Mouse (Mus musculus) C2C12 (cell line): Measurements from ENCODE around the gene Taok1. TPM values are rescaled to one million over a fixed set of nuclear protein-coding genes. Genes with fewer than 3 reads are reported as not detected.
"Not testable (repeated sequence)": the region's sequence is repeated elsewhere in the genome, so short reads cannot be mapped to it uniquely, and the experiment has no call there.

Source experiments
- H3K27me3 ChIP-seq: one replicate; pipeline ENCODE4 v1.6.1; 2011; ENCODE audit not compliant: control insufficient read depth, insufficient read depth, insufficient read length
- H3K36me3 ChIP-seq: one replicate; pipeline ENCODE4 v1.6.1; 2011; ENCODE audit not compliant: control insufficient read depth, insufficient read depth
- H3K4me3 ChIP-seq: one replicate; pipeline ENCODE4 v1.5.1; 2011; ENCODE audit warnings: mild to moderate bottlenecking, control low read depth; ENCODE audit not compliant: poor library complexity, insufficient read depth, severe bottlenecking
- H3K79me2 ChIP-seq: one replicate; pipeline ENCODE4 v1.6.1; 2011; ENCODE audit not compliant: control insufficient read depth, insufficient read depth
- H3K79me3 ChIP-seq: one replicate; pipeline ENCODE4 v1.6.1; 2011; ENCODE audit warnings: low read depth, control low read depth
- H3ac ChIP-seq: one replicate; pipeline ENCODE3; 2011; ENCODE audit warnings: low read depth; ENCODE audit not compliant: control insufficient read depth, insufficient read length
- CEBPB ChIP-seq: IDR thresholded peaks from one replicate; pipeline ENCODE4 v1.6.1; 2011; ENCODE audit warnings: low read depth, mild to moderate bottlenecking, control low read depth, moderate library complexity
- CTCF ChIP-seq: IDR thresholded peaks from one replicate; pipeline ENCODE4 v1.5.1; 2011; ENCODE audit not compliant: control insufficient read depth, insufficient read depth, insufficient read length
- FOSL1 ChIP-seq: IDR thresholded peaks from one replicate; pipeline ENCODE4 v1.8.0; 2011; ENCODE audit warnings: mild to moderate bottlenecking, low read length; ENCODE audit not compliant: poor library complexity, insufficient read depth, severe bottlenecking
- MAX ChIP-seq: IDR thresholded peaks from one replicate; pipeline ENCODE4 v1.6.1; 2011; ENCODE audit warnings: mild to moderate bottlenecking, control low read depth
- MYOD1 ChIP-seq: IDR thresholded peaks from one replicate; pipeline ENCODE4 v1.6.1; 2011; ENCODE audit warnings: low read depth; ENCODE audit not compliant: control insufficient read depth, insufficient read length
- MYOG ChIP-seq: IDR thresholded peaks from one replicate; pipeline ENCODE4 v1.6.1; 2011; ENCODE audit not compliant: control insufficient read depth, insufficient read length; ENCODE audit errors: extremely low read depth
- USF1 ChIP-seq: IDR thresholded peaks from one replicate; pipeline ENCODE4 v1.6.1; 2011; ENCODE audit warnings: low read depth, mild to moderate bottlenecking, control low read depth, moderate library complexity
- polyA plus RNA-seq: library from polyadenylated mRNA; unstranded; fragments of >200 nt; fragmentation: generic; extraction: Trizol; gene quantifications from one replicate; pipeline ENCODE4 v1.2.1, GENCODE M21; 2012; ENCODE audit warnings: missing spikeins

The Taok1 gene
- polyA plus RNA-seq, 1 experiment, result 5.1 TPM

GRCm38 (mm10) chr11:77529644-77530043, 78.0 kb downstream of the Taok1 start:
- Histone ChIP-seq H3K79me3 (no peaks in the 10 kb centered on the region), H3K36me3 (peaks cover 32% of the 10 kb centered on the region), H3ac (no peak overlapping the region), H3K27me3 (no peaks in the 10 kb centered on the region), H3K79me2 (no peaks in the 10 kb centered on the region), H3K4me3 (no peak overlapping the region)
- TF ChIP-seq MYOG (no peak), USF1 (no peak), MAX (no peak), CEBPB (no peak), FOSL1 (no peak), CTCF (no peak), MYOD1 (no peak)

GRCm38 (mm10) chr11:77528420-77528819, 79.2 kb downstream of the Taok1 start:
- not testable (repeated sequence) for H3K4me3 ChIP-seq, H3ac ChIP-seq, H3K79me3 ChIP-seq, H3K27me3 ChIP-seq, H3K79me2 ChIP-seq
- peaks cover 27% of the 10 kb centered on the region for H3K36me3 ChIP-seq

- H3K79me3 ChIP-seq, result no peaks in the 10 kb centered on the region
- H3ac ChIP-seq, result no peak overlapping the region
- H3K27me3 ChIP-seq, result no peaks in the 10 kb centered on the region
- no peak overlapping the region for H3K4me3 ChIP-seq
- H3K79me2 ChIP-seq, result no peaks in the 10 kb centered on the region
- peaks cover 12% of the 10 kb centered on the region for H3K36me3 ChIP-seq
- TF ChIP-seq FOSL1 (no peak), MAX (peak; percentile 55)
Measured at GRCm38 (mm10) chr11:77525804-77526486, 81.7 kb downstream of the Taok1 start.

- no peaks in the 10 kb centered on the region for H3K79me2 ChIP-seq
- H3K36me3 ChIP-seq, result no peaks in the 10 kb centered on the region
- no peak overlapping the region for H3K4me3 ChIP-seq
- no peak for TF ChIP-seq USF1
- no peak for TF ChIP-seq MYOG
- no peak for TF ChIP-seq FOSL1
- TF ChIP-seq CEBPB, result no peak
- TF ChIP-seq MAX, result no peak
- no peak for TF ChIP-seq MYOD1
- no peak for TF ChIP-seq CTCF
- H3K27me3 ChIP-seq, result no peaks in the 10 kb centered on the region
- no peak overlapping the region for H3ac ChIP-seq
- H3K79me3 ChIP-seq, result no peaks in the 10 kb centered on the region
Measured at GRCm38 (mm10) chr11:77520601-77521529, 86.8 kb downstream of the Taok1 start.

- Histone ChIP-seq H3K4me3 (no peak within 1 kb of the TSS), H3K79me2 (no peaks in the 10 kb centered on the region), H3K36me3 (no peaks in the 10 kb centered on the region), H3K79me3 (no peaks in the 10 kb centered on the region), H3ac (no peak within 1 kb of the TSS), H3K27me3 (no peaks in the 10 kb centered on the region)
- TF ChIP-seq CEBPB, result no peak
- no peak for TF ChIP-seq MYOG
- no peak for TF ChIP-seq CTCF
- TF ChIP-seq MYOD1, result no peak
- no peak for TF ChIP-seq USF1
- no peak for TF ChIP-seq MAX
- TF ChIP-seq FOSL1, result no peak
Measured at GRCm38 (mm10) chr11:77519043-77519442, 88.6 kb downstream of the Taok1 start, which contains the start of gene Gm10392. Gene Gm10392 (minus strand): TSS chr11:77519198.

- TF ChIP-seq USF1, result no peak
- TF ChIP-seq CEBPB, result no peak
- TF ChIP-seq FOSL1, result no peak
- no peak for TF ChIP-seq MYOG
- Histone ChIP-seq H3K27me3 (no peaks in the 10 kb centered on the region), H3K36me3 (no peaks in the 10 kb centered on the region), H3K4me3 (no peak overlapping the region), H3ac (no peak overlapping the region), H3K79me2 (no peaks in the 10 kb centered on the region), H3K79me3 (no peaks in the 10 kb centered on the region)
Measured at GRCm38 (mm10) chr11:77518051-77518798, 89.4 kb downstream of the Taok1 start.
